Mouse (Mus musculus) C2C12 (cell line): ENCODE measurements around the gene Prr5.

Experiments used
- CTCF ChIP-seq: IDR thresholded peaks from one replicate; pipeline ENCODE4 v1.5.1; 2011; ENCODE audit not compliant: control insufficient read depth, insufficient read depth, insufficient read length
- FOSL1 ChIP-seq: IDR thresholded peaks from one replicate; pipeline ENCODE4 v1.8.0; 2011; ENCODE audit warnings: mild to moderate bottlenecking, low read length; ENCODE audit not compliant: poor library complexity, insufficient read depth, severe bottlenecking
- MAX ChIP-seq: IDR thresholded peaks from one replicate; pipeline ENCODE4 v1.6.1; 2011; ENCODE audit warnings: mild to moderate bottlenecking, control low read depth
- MYOD1 ChIP-seq: IDR thresholded peaks from one replicate; pipeline ENCODE4 v1.6.1; 2011; ENCODE audit warnings: low read depth; ENCODE audit not compliant: control insufficient read depth, insufficient read length
- MYOG ChIP-seq: IDR thresholded peaks from one replicate; pipeline ENCODE4 v1.6.1; 2011; ENCODE audit not compliant: control insufficient read depth, insufficient read length; ENCODE audit errors: extremely low read depth
- USF1 ChIP-seq: IDR thresholded peaks from one replicate; pipeline ENCODE4 v1.6.1; 2011; ENCODE audit warnings: low read depth, mild to moderate bottlenecking, control low read depth, moderate library complexity

DNA sequence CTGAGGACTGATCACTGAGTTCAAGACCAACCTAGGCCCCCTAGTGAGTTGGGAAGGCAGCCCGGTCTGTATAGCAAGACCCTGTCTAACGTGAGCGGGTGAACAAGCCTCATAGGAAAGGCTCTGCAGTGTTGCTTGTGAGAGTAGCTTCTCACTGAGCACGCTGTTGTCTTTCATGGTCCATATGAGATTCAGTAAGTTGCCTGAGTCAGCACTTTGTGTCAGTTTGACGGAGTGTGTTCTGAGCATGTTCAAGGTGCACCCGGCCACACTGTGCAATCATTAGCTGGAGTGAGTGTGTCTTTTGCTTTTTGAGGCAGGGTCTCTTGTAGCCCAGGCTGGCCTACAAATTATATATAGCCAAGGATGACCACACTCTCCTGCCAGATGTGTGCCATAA is 22.1 kb downstream of the Prr5 start:
- no peak for TF ChIP-seq CTCF
- TF ChIP-seq MYOD1: no peak
- TF ChIP-seq FOSL1: no peak
- TF ChIP-seq MAX: no peak
- TF ChIP-seq USF1: no peak
- no peak for TF ChIP-seq MYOG
